Mouse (Mus musculus) CH12.LX (cell line): ENCODE data around the gene Olfml3.

ENCODE experiments used
- CTCF ChIP-seq, 2 experiments: IDR thresholded peaks in 1 of 2; conservative IDR thresholded peaks in 1 of 2; 2 replicates each; pipeline ENCODE4 v1.5.1; 2011 to 2012; ENCODE audit warnings: low read depth in 2 of 2, low read length in 2 of 2, improper control_type of control experiment in 1 of 2, inconsistent platforms in 1 of 2, mild to moderate bottlenecking in 1 of 2, moderate library complexity in 1 of 2
- EP300 ChIP-seq: IDR thresholded peaks from 2 replicates; pipeline ENCODE4 v1.6.1; 2011; ENCODE audit warnings: low read length, improper control_type of control experiment
- ETS1 ChIP-seq: conservative IDR thresholded peaks from 2 replicates; pipeline ENCODE4 v1.6.1; 2012; ENCODE audit warnings: low read depth, mild to moderate bottlenecking, inconsistent platforms, low read length, improper control_type of control experiment, moderate library complexity
- HCFC1 ChIP-seq: IDR thresholded peaks from 2 replicates; pipeline ENCODE4 v1.6.1; 2012; ENCODE audit warnings: low read depth, mild to moderate bottlenecking, inconsistent platforms, low read length, improper control_type of control experiment
- MAFK ChIP-seq: IDR thresholded peaks from 2 replicates; pipeline ENCODE4 v1.6.1; 2011; ENCODE audit warnings: low read length, improper control_type of control experiment; ENCODE audit not compliant: insufficient replicate concordance
- MAX ChIP-seq: IDR thresholded peaks from 2 replicates; pipeline ENCODE4 v1.6.1; 2011; ENCODE audit warnings: low read length, improper control_type of control experiment
- MAZ ChIP-seq: IDR thresholded peaks from 2 replicates; pipeline ENCODE4 v1.6.1; 2012; ENCODE audit warnings: low read depth, mild to moderate bottlenecking, inconsistent platforms, low read length, improper control_type of control experiment, moderate library complexity
- POLR2A ChIP-seq: IDR thresholded peaks from 2 replicates; pipeline ENCODE4 v1.6.1; 2011; ENCODE audit warnings: low read depth, mild to moderate bottlenecking, improper control_type of control experiment, low read length
- RAD21 ChIP-seq: IDR thresholded peaks from 2 replicates; pipeline ENCODE4 v1.6.1; 2011; ENCODE audit warnings: low read depth, mild to moderate bottlenecking, low read length, improper control_type of control experiment, moderate library complexity
- TBP ChIP-seq: conservative IDR thresholded peaks from 2 replicates; pipeline ENCODE4 v1.6.1; 2011; ENCODE audit warnings: low read depth, low read length, improper control_type of control experiment
- UBTF ChIP-seq: IDR thresholded peaks from 2 replicates; pipeline ENCODE4 v1.6.1; 2012; ENCODE audit warnings: low read depth, mild to moderate bottlenecking, inconsistent platforms, low read length, improper control_type of control experiment, moderate library complexity
- USF1 ChIP-seq: IDR thresholded peaks from 2 replicates; pipeline ENCODE4 v1.6.1; 2014; ENCODE audit warnings: low read depth, mild to moderate bottlenecking, inconsistent platforms, low read length, improper control_type of control experiment
- USF2 ChIP-seq: conservative IDR thresholded peaks from 2 replicates; pipeline ENCODE4 v1.6.1; 2011; ENCODE audit warnings: low read depth, low read length, improper control_type of control experiment

DNA sequence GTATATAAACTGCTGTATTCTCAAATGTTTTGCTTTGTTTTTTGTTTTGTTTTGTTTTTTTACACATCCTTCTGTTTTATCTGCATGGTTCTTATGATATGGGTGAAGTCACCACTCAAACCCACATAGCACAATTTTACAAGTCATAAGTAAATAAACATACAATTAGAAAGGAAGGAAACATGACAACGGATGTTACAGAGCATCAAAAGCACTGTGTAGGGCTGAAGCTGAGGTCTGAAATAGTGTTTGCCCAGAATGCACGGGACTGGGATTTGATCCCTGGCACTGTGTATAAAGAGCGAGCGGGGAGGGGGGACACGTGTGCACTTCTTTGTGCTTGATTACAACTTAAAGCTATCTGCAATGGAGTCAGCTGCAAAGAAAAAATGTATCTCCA, 43.0 kb upstream of the Olfml3 start:
- no peak for TF ChIP-seq TBP
- no peak for TF ChIP-seq USF1
- TF ChIP-seq CTCF (conservative IDR thresholded peaks at IDR 0.05 in 1 of 2, IDR thresholded peaks at IDR 0.05 in 1 of 2; ENCODE audit: low read depth in 2 of 2, low read length in 2 of 2): no peak
- TF ChIP-seq POLR2A: no peak
- TF ChIP-seq HCFC1: no peak
- TF ChIP-seq MAZ: no peak
- TF ChIP-seq ETS1: no peak
- TF ChIP-seq USF2: no peak
- TF ChIP-seq EP300: no peak
- TF ChIP-seq UBTF: no peak
- TF ChIP-seq MAX: no peak
- no peak for TF ChIP-seq MAFK
- no peak for TF ChIP-seq RAD21
